Mouse (Mus musculus) kidney, adult 2 months (tissue): ENCODE data around the gene Akr1b3.

Experiments used
- CTCF ChIP-seq: fragments of 200-500 bp; conservative IDR thresholded peaks from 2 replicates; pipeline ENCODE4 v1.5.1; 2011; ENCODE audit warnings: low read depth, mild to moderate bottlenecking, control low read depth, low read length, moderate library complexity, mixed read lengths; ENCODE audit not compliant: insufficient read depth, insufficient read length
- POLR2A ChIP-seq: fragments of 200-500 bp; IDR thresholded peaks from one replicate; pipeline ENCODE4 v1.6.1; 2011; ENCODE audit warnings: low read depth, low read length, control low read depth

DNA sequence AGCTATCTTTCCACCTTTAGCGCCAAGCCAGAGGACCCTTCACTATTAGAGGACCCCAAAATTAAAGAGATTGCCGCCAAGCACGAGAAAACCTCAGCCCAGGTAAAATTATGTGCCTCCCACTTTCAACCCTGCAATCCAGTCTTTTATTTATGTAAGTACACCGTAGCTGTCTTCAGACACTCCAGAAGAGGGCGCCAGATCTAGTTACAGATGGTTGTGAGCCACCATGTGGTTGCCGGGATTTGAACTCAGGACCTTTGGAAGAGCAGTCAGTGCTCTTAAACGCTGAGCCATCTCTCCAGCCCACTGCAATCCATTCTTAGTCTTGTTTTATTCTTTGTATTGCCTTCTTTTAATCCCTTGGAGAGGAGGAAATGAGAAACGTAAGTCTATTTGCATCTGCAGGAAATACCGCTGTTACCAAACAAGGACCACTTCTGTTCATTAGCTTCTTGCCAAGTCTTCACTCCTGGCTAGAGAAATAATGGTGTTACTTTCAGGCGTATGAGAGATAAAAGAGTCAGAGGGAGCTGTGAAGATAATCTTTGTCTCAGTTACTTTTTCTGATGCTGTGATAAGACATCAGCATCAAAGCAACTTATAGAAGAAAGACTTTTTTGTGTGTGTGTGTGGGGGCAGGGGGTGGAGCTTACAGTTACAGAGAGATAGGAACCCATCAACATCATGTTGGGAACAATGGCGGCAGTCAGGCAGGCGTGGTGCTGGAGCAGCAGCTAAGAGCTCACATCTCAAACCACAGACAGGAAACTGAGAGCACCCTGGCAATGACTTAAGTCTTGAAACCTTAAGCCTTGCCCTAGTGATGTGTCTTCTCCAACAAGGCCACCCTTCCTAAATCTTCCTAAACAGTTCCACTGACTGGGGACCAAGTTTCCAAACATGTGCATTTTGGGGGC is 47.2 kb upstream of the Akr1b3 start:
- no peak for TF ChIP-seq POLR2A
- TF ChIP-seq CTCF: no peak
